Mouse (Mus musculus): ENCODE measurements at regions not wholly inside any gene's neighbourhood (a gene's known extent, or its start where the extent isn't known, plus 50 kb on each side); places are given as distances from the start of the nearest gene placed in this dataset.

- H3K36me3 ChIP-seq, result no peaks in the 10 kb centered on the region
- no peaks in the 10 kb centered on the region for H3K4me1 ChIP-seq
- ATAC-seq (ENCODE audit: insufficient read depth, low FRiP score, low read depth), result no peak
- no peak overlapping the region for H3K4me2 ChIP-seq
- H3K4me3 ChIP-seq (replicated peaks), result no peak overlapping the region
- no peaks in the 10 kb centered on the region for H3K9me3 ChIP-seq
- H3K9ac ChIP-seq, result no peak overlapping the region
- 48% methylated on average over 4 of the region's 4 CpGs for WGBS
- H3K27ac ChIP-seq, result no peak overlapping the region
- H3K27me3 ChIP-seq (replicated peaks), result no peaks in the 10 kb centered on the region
These were observed 111.8 kb upstream of the Agap1 start for GRCm38 (mm10) chr1:89342794-89343193.

DNA sequence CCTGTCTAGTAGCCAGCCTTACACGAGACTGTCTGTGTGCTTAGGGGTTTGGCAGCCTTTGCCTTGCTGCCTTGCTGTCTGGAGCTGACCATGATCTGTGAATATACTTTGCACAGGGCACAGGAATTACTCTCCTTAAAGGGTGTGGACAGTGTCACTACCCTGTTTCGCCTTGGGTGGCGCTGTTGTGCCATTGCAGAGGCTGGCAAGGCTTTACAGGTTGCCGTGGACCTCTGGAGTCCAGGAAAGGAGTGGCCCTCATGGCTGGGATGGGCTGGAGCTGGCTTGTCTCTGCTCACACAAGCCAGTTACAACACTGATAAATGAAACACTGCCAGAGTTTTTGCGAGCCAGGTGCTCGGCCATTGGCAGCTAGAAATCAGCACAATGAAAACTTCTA, 110.1 kb upstream of the Agap1 start:
- Histone ChIP-seq H3K9me3 (no peaks in the 10 kb centered on the region), H3K27me3 (replicated peaks) (no peaks in the 10 kb centered on the region), H3K4me3 (replicated peaks) (no peak overlapping the region), H3K4me1 (no peaks in the 10 kb centered on the region), H3K36me3 (no peaks in the 10 kb centered on the region), H3K27ac (no peak overlapping the region), H3K4me2 (no peak overlapping the region), H3K9ac (no peak overlapping the region)
- 37% methylated on average over 6 of the region's 6 CpGs for whole genome bisulfite sequencing
- no peak for ATAC-seq (ENCODE audit: insufficient read depth, low FRiP score, low read depth)

DNA sequence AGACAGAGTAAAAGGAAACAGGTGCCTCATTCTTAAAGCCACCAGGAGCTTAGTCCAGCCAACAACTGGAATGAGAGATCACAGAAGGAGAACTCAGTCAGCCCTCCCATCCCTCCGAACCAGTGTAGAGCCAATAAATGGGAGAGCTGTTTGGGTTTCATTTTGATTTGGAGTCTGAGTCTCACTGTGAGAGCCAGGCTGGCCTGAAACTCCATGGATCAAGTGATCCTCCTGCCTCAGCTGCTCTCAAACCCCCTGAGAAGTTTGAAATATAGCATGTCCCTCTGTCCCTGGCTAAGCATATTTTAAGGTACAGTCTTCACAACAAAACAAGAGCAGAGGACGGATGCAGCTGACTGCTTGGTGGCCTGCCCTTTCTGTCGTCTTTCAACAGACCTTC, 107.3 kb upstream of the Agap1 start:
- H3K36me3 ChIP-seq, result no peaks in the 10 kb centered on the region
- 70% methylated on average over 3 of the region's 3 CpGs for WGBS

GRCm38 (mm10) chr1:89352936-89353335, 101.7 kb upstream of the Agap1 start:
- no peak overlapping the region for H3K9ac ChIP-seq
- no peaks in the 10 kb centered on the region for H3K36me3 ChIP-seq
- H3K4me2 ChIP-seq, result no peak overlapping the region
- H3K27ac ChIP-seq, result no peak overlapping the region
- no peaks in the 10 kb centered on the region for H3K27me3 ChIP-seq (replicated peaks)
- no peak for ATAC-seq (ENCODE audit: insufficient read depth, low FRiP score, low read depth)
- 53% methylated on average over 4 of the region's 4 CpGs for WGBS
- no peaks in the 10 kb centered on the region for H3K9me3 ChIP-seq
- H3K4me3 ChIP-seq (replicated peaks), result no peak overlapping the region
- H3K4me1 ChIP-seq, result no peaks in the 10 kb centered on the region

More for the DNA sequence above, 107.3 kb upstream of the Agap1 start:
- Histone ChIP-seq H3K4me2 (no peak overlapping the region), H3K27me3 (replicated peaks) (no peaks in the 10 kb centered on the region), H3K9me3 (no peaks in the 10 kb centered on the region), H3K9ac (no peak overlapping the region), H3K4me1 (no peaks in the 10 kb centered on the region), H3K4me3 (replicated peaks) (no peak overlapping the region), H3K27ac (no peak overlapping the region)
- ATAC-seq (ENCODE audit: insufficient read depth, low FRiP score, low read depth), result no peak

DNA sequence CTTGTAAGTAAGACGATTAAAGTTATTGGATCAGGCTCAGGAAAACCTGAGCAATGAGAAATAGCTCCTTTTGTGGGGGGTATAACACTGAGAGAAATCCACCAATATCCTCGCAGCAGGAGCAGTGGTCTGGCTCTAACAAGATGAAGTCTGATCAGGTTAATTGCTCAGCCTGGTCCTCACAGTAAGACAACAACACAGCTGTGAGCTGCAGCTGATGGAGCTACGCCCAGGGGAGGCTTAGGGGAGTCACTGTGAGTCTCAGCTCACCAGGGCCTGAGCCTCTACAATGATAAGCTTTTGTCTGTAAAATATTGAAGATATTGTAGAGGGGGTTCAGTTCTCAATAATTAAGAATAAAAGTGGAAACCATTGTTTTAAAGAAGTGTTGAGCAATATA, 95.3 kb upstream of the Agap1 start:
- no peak overlapping the region for H3K4me3 ChIP-seq (replicated peaks)
- H3K36me3 ChIP-seq, result no peaks in the 10 kb centered on the region
- no peaks in the 10 kb centered on the region for H3K9me3 ChIP-seq
- WGBS, result 55% methylated on average over 3 of the region's 3 CpGs
- H3K4me2 ChIP-seq, result no peak overlapping the region
- no peak for ATAC-seq (ENCODE audit: insufficient read depth, low FRiP score, low read depth)
- H3K27me3 ChIP-seq (replicated peaks), result no peaks in the 10 kb centered on the region
- H3K27ac ChIP-seq, result no peak overlapping the region
- no peaks in the 10 kb centered on the region for H3K4me1 ChIP-seq
- no peak overlapping the region for H3K9ac ChIP-seq

DNA sequence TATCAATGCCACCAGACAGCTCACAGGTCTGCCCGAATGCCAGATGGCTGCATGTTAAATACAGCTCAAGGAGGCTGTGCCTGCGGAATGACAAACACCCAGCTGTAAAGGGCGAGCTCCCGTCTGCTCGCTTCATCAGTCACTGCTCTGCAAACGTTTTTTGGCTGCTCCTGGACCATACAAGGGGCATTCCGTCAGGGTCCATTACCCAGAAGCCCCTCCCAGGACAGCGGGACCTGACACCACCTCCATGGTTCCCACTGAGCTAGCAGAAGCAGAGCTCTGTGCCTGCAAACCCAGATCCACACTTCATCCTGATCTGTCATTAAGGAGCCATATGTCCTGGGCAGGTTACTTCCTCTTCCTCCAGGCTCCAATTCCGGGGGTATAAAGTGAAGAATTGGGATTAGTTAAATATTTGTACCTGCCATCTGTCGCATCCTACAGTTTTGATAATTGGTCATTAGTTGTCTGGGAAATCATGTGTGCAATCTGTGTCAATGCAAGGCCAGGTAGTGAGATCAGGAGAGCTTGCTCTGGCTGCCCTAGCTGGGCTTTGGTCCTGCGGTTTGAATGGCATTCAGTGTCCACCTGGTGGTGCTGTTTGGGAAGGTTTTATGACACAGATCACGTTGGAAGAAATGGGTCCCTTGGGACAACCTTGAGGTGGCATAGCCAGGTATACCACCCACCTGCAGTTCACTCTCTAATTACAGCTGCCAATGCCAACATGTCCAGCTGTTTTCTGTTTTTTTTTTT, 89.9 kb upstream of the Agap1 start:
- no peak for ATAC-seq (ENCODE audit: insufficient read depth, low FRiP score, low read depth)
- Histone ChIP-seq H3K4me1 (no peaks in the 10 kb centered on the region), H3K27ac (no peak overlapping the region), H3K4me2 (no peak overlapping the region), H3K9me3 (no peaks in the 10 kb centered on the region), H3K4me3 (replicated peaks) (no peak overlapping the region), H3K36me3 (no peaks in the 10 kb centered on the region), H3K27me3 (replicated peaks) (no peaks in the 10 kb centered on the region), H3K9ac (no peak overlapping the region)
- 63% methylated on average over 12 of the region's 12 CpGs for WGBS

GRCm38 (mm10) chr1:89366891-89367290, 87.7 kb upstream of the Agap1 start:
- ATAC-seq (ENCODE audit: insufficient read depth, low FRiP score, low read depth), result peak; percentile 18; the same call in 1 of the 2 replicates
- no peak overlapping the region for H3K9ac ChIP-seq
- H3K36me3 ChIP-seq, result no peaks in the 10 kb centered on the region
- no peaks in the 10 kb centered on the region for H3K4me1 ChIP-seq
- no peaks in the 10 kb centered on the region for H3K27me3 ChIP-seq (replicated peaks)
- 63% methylated on average over 5 of the region's 5 CpGs for WGBS
- H3K4me2 ChIP-seq, result no peak overlapping the region
- no peaks in the 10 kb centered on the region for H3K9me3 ChIP-seq
- H3K27ac ChIP-seq, result no peak overlapping the region
- no peak overlapping the region for H3K4me3 ChIP-seq (replicated peaks)

GRCm38 (mm10) chr1:89373806-89374205, 80.8 kb upstream of the Agap1 start:
- Histone ChIP-seq H3K27me3 (replicated peaks) (no peaks in the 10 kb centered on the region), H3K4me2 (no peak overlapping the region), H3K9ac (no peak overlapping the region), H3K9me3 (no peaks in the 10 kb centered on the region), H3K27ac (no peak overlapping the region), H3K4me1 (no peaks in the 10 kb centered on the region), H3K4me3 (replicated peaks) (no peak overlapping the region), H3K36me3 (no peaks in the 10 kb centered on the region)
- ATAC-seq (ENCODE audit: insufficient read depth, low FRiP score, low read depth), result no peak

- no peak overlapping the region for H3K4me3 ChIP-seq (replicated peaks)
- H3K36me3 ChIP-seq, result no peaks in the 10 kb centered on the region
- H3K4me2 ChIP-seq, result no peak overlapping the region
- H3K4me1 ChIP-seq, result no peaks in the 10 kb centered on the region
- no peak overlapping the region for H3K27ac ChIP-seq
- no peak for ATAC-seq (ENCODE audit: insufficient read depth, low FRiP score, low read depth)
- H3K9ac ChIP-seq, result no peak overlapping the region
- WGBS, result 85% methylated on average over 2 of the region's 2 CpGs
- no peaks in the 10 kb centered on the region for H3K9me3 ChIP-seq
- no peaks in the 10 kb centered on the region for H3K27me3 ChIP-seq (replicated peaks)
These were observed 80.3 kb upstream of the Agap1 start for GRCm38 (mm10) chr1:89374271-89374670.

DNA sequence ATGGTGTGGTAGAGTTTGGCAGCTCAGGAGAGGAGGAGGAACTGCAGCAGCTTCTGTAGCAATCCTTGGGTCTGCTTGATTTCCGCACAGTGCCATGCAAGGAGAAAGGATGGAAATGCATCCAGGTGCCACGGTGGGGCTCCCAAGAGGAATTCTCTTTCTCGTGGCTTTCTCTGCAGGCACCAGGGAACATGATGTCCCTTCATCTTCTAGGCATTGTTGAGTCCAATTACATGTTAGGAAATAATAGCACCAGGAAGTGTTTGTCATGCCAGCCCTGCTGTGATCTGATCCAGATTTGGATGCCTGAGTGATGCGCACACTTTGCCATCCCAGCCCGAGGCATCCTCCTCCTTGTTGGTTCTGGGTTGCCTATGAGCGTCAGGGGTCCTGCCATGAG, 72.6 kb upstream of the Agap1 start:
- no peak for ATAC-seq (ENCODE audit: insufficient read depth, low FRiP score, low read depth)
- Histone ChIP-seq H3K9me3 (no peaks in the 10 kb centered on the region), H3K27me3 (replicated peaks) (no peaks in the 10 kb centered on the region), H3K4me2 (no peak overlapping the region), H3K4me3 (replicated peaks) (no peak overlapping the region), H3K4me1 (no peaks in the 10 kb centered on the region), H3K9ac (no peak overlapping the region), H3K27ac (no peak overlapping the region), H3K36me3 (no peaks in the 10 kb centered on the region)
- 73% methylated on average over 6 of the region's 6 CpGs for WGBS

DNA sequence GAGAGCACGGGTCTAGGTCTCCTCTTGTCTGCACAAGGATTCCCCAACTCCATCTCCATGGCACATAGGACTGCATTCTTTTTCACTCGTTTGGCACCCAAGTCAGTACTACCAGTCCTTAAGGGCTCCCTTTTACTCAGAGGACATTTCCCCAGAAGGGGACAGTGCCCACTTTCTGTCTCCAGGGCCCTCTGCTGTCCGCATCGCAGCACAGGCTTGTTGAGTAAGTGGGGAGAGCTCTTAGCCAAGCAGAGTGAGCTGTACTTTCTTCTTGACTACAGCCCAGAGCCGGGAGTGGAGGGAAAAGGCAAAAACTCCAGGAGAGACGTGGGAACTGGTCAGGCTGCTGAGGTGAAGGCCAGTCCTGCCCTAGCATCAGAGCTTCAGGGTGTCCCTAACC, 69.5 kb upstream of the Agap1 start:
- Histone ChIP-seq H3K36me3 (no peaks in the 10 kb centered on the region), H3K9ac (no peak overlapping the region), H3K9me3 (no peaks in the 10 kb centered on the region), H3K4me3 (replicated peaks) (no peak overlapping the region), H3K4me1 (no peaks in the 10 kb centered on the region), H3K4me2 (no peak overlapping the region), H3K27me3 (replicated peaks) (no peaks in the 10 kb centered on the region), H3K27ac (no peak overlapping the region)
- no peak for ATAC-seq (ENCODE audit: insufficient read depth, low FRiP score, low read depth)
- 61% methylated on average over 6 of the region's 6 CpGs for WGBS

DNA sequence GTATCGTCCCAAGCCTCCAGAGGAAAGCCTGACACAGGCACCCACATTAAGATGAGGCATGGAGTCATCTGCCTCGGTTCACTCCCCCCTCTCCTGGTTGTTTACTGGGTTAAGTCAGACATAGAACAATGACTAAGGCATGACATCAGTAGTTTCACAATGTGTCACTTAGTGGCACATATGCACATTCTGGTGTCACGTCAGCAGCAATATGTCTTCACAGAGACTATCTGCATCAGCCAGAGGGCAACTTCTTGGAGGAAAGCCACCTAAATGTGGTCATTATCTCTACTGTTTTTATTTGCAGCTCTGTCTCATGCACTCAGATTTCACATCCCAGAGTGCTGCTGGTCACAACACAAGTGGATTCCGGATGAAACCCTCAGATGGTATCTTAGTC, 61.9 kb upstream of the Agap1 start:
- 75% methylated on average over 4 of the region's 4 CpGs for WGBS
- no peaks in the 10 kb centered on the region for H3K4me1 ChIP-seq
- H3K36me3 ChIP-seq, result no peaks in the 10 kb centered on the region
- no peak overlapping the region for H3K27ac ChIP-seq
- no peaks in the 10 kb centered on the region for H3K27me3 ChIP-seq (replicated peaks)
- H3K9me3 ChIP-seq, result no peaks in the 10 kb centered on the region
- no peak overlapping the region for H3K9ac ChIP-seq
- no peak for ATAC-seq (ENCODE audit: insufficient read depth, low FRiP score, low read depth)
- H3K4me3 ChIP-seq (replicated peaks), result no peak overlapping the region
- H3K4me2 ChIP-seq, result no peak overlapping the region

DNA sequence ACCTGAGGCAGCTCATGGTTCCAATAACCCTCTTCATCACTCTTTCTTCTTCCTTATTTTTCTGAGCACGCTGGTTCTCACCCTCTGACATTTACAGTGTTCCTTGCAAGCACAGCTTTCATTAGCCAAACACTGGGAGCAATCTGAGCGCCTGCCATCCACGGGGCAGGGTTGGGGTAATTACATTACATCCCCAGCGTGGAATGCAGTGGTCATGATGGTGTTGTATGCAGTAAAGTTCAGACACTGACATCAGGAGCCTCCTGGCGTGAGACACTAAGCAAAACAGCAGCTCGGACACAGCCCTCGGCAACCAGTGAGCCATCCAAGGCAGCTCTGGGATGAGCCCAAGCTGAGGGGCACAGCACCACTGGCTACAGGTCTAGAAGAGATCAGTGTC, 60.1 kb upstream of the Agap1 start:
- no peak overlapping the region for H3K27ac ChIP-seq
- no peak overlapping the region for H3K4me2 ChIP-seq
- no peaks in the 10 kb centered on the region for H3K27me3 ChIP-seq (replicated peaks)
- H3K9me3 ChIP-seq, result no peaks in the 10 kb centered on the region
- H3K36me3 ChIP-seq, result no peaks in the 10 kb centered on the region
- no peak overlapping the region for H3K4me3 ChIP-seq (replicated peaks)
- H3K9ac ChIP-seq, result no peak overlapping the region
- no peak for ATAC-seq (ENCODE audit: insufficient read depth, low FRiP score, low read depth)
- no peaks in the 10 kb centered on the region for H3K4me1 ChIP-seq
- 48% methylated on average over 7 of the region's 7 CpGs for WGBS

Measured in stomach, embryonic 15.5 days (tissue).